Mouse (Mus musculus): ENCODE data around the gene Clec5a. TPM values are rescaled to one million over a fixed set of nuclear protein-coding genes. Genes with fewer than 3 reads are reported as not detected.

Gene Clec5a
- polyA plus RNA-seq, 1 experiment from 2014 or later = 0.57 TPM

GRCm38 (mm10) chr6:40594804-40595550 lies 9.4 kb upstream of the Clec5a start:
- no peak overlapping the region for H3K4me3 ChIP-seq (ENCODE audit: low read depth, low read length)
- no peak overlapping the region for H3K9ac ChIP-seq (ENCODE audit: low read depth, low read length)
- H3K4me1 ChIP-seq (ENCODE audit: control insufficient read depth, insufficient read depth, low read length) = no peaks in the 10 kb centered on the region
- H3K27ac ChIP-seq (ENCODE audit: low read depth, low read length) = no peak overlapping the region
- ATAC-seq (replicated peaks; ENCODE audit: insufficient number of reproducible peaks, low FRiP score, low TSS enrichment) = no peak
- H3K4me2 ChIP-seq = no peak overlapping the region
- no peaks in the 10 kb centered on the region for H3K27me3 ChIP-seq (ENCODE audit: control insufficient read depth, insufficient read depth, low read length)
- H3K36me3 ChIP-seq (ENCODE audit: control insufficient read depth, insufficient read depth, low read length) = no peaks in the 10 kb centered on the region
- WGBS (ENCODE audit: insufficient replicate concordance) = 69% methylated on average over 3 of the region's 3 CpGs
- H3K9me3 ChIP-seq (replicated peaks; ENCODE audit: control insufficient read depth, low read length) = no peaks in the 10 kb centered on the region

GRCm38 (mm10) chr6:40588346-40588745 lies 2.7 kb upstream of the Clec5a start:
- no peak overlapping the region for H3K4me2 ChIP-seq
- H3K36me3 ChIP-seq (ENCODE audit: control insufficient read depth, insufficient read depth, low read length) = no peaks in the 10 kb centered on the region
- ATAC-seq (replicated peaks; ENCODE audit: insufficient number of reproducible peaks, low FRiP score, low TSS enrichment) = no peak
- no peak overlapping the region for H3K4me3 ChIP-seq (ENCODE audit: low read depth, low read length)
- no peaks in the 10 kb centered on the region for H3K4me1 ChIP-seq (ENCODE audit: control insufficient read depth, insufficient read depth, low read length)
- H3K27me3 ChIP-seq (ENCODE audit: control insufficient read depth, insufficient read depth, low read length) = no peaks in the 10 kb centered on the region
- H3K9ac ChIP-seq (ENCODE audit: low read depth, low read length) = no peak overlapping the region
- 81% methylated on average over 2 of the region's 2 CpGs for WGBS (ENCODE audit: insufficient replicate concordance)
- H3K9me3 ChIP-seq (replicated peaks; ENCODE audit: control insufficient read depth, low read length) = no peaks in the 10 kb centered on the region
- H3K27ac ChIP-seq (ENCODE audit: low read depth, low read length) = no peak overlapping the region

GRCm38 (mm10) chr6:40584336-40584735 lies 1.3 kb downstream of the Clec5a start:
- ATAC-seq (replicated peaks; ENCODE audit: insufficient number of reproducible peaks, low FRiP score, low TSS enrichment) = no peak

GRCm38 (mm10) chr6:40576305-40576704 lies 9.3 kb downstream of the Clec5a start:
- Histone ChIP-seq H3K36me3 (ENCODE audit: control insufficient read depth, insufficient read depth, low read length) (no peaks in the 10 kb centered on the region), H3K9me3 (replicated peaks; ENCODE audit: control insufficient read depth, low read length) (no peaks in the 10 kb centered on the region), H3K4me3 (ENCODE audit: low read depth, low read length) (no peak overlapping the region), H3K27me3 (ENCODE audit: control insufficient read depth, insufficient read depth, low read length) (no peaks in the 10 kb centered on the region), H3K4me1 (ENCODE audit: control insufficient read depth, insufficient read depth, low read length) (no peaks in the 10 kb centered on the region), H3K4me2 (no peak overlapping the region), H3K9ac (ENCODE audit: low read depth, low read length) (no peak overlapping the region), H3K27ac (ENCODE audit: low read depth, low read length) (no peak overlapping the region)
- ATAC-seq (replicated peaks; ENCODE audit: insufficient number of reproducible peaks, low FRiP score, low TSS enrichment) = no peak
- 64% methylated on average over 1 of the region's 1 CpGs for WGBS (ENCODE audit: insufficient replicate concordance)

More at GRCm38 (mm10) chr6:40584336-40584735, 1.3 kb downstream of the Clec5a start:
- H3K9ac ChIP-seq (ENCODE audit: low read depth, low read length) = no peak overlapping the region
- H3K27ac ChIP-seq (ENCODE audit: low read depth, low read length) = no peak overlapping the region
- no peaks in the 10 kb centered on the region for H3K27me3 ChIP-seq (ENCODE audit: control insufficient read depth, insufficient read depth, low read length)
- no peaks in the 10 kb centered on the region for H3K9me3 ChIP-seq (replicated peaks; ENCODE audit: control insufficient read depth, low read length)
- H3K4me1 ChIP-seq (ENCODE audit: control insufficient read depth, insufficient read depth, low read length) = no peaks in the 10 kb centered on the region
- H3K4me3 ChIP-seq (ENCODE audit: low read depth, low read length) = no peak overlapping the region
- WGBS (ENCODE audit: insufficient replicate concordance) = 80% methylated on average over 6 of the region's 6 CpGs
- no peak overlapping the region for H3K4me2 ChIP-seq
- no peaks in the 10 kb centered on the region for H3K36me3 ChIP-seq (ENCODE audit: control insufficient read depth, insufficient read depth, low read length)

GRCm38 (mm10) chr6:40573618-40574017 lies 12.0 kb downstream of the Clec5a start:
- 46% methylated on average over 3 of the region's 3 CpGs for WGBS (ENCODE audit: insufficient replicate concordance)
- H3K9me3 ChIP-seq (replicated peaks; ENCODE audit: control insufficient read depth, low read length) = no peaks in the 10 kb centered on the region
- no peak for ATAC-seq (replicated peaks; ENCODE audit: insufficient number of reproducible peaks, low FRiP score, low TSS enrichment)
- H3K4me2 ChIP-seq = no peak overlapping the region
- no peak overlapping the region for H3K4me3 ChIP-seq (ENCODE audit: low read depth, low read length)
- H3K27ac ChIP-seq (ENCODE audit: low read depth, low read length) = no peak overlapping the region
- no peaks in the 10 kb centered on the region for H3K36me3 ChIP-seq (ENCODE audit: control insufficient read depth, insufficient read depth, low read length)
- no peaks in the 10 kb centered on the region for H3K27me3 ChIP-seq (ENCODE audit: control insufficient read depth, insufficient read depth, low read length)
- H3K4me1 ChIP-seq (ENCODE audit: control insufficient read depth, insufficient read depth, low read length) = no peaks in the 10 kb centered on the region
- H3K9ac ChIP-seq (ENCODE audit: low read depth, low read length) = no peak overlapping the region

GRCm38 (mm10) chr6:40569187-40569586 lies 16.4 kb downstream of the Clec5a start, which contains the start of gene Olfr460:
Olfr460 (plus strand) TSS chr6:40569487.
- no peak within 1 kb of the TSS for H3K27ac ChIP-seq (ENCODE audit: low read depth, low read length)
- no peak within 1 kb of the TSS for H3K9ac ChIP-seq (ENCODE audit: low read depth, low read length)
- no peak within 1 kb of the TSS for H3K4me2 ChIP-seq
- H3K4me3 ChIP-seq (ENCODE audit: low read depth, low read length) = no peak within 1 kb of the TSS
- 78% methylated on average over 3 of the region's 3 CpGs for WGBS (ENCODE audit: insufficient replicate concordance)
- no peaks in the 10 kb centered on the region for H3K9me3 ChIP-seq (replicated peaks; ENCODE audit: control insufficient read depth, low read length)
- H3K27me3 ChIP-seq (ENCODE audit: control insufficient read depth, insufficient read depth, low read length) = no peaks in the 10 kb centered on the region
- no peaks in the 10 kb centered on the region for H3K4me1 ChIP-seq (ENCODE audit: control insufficient read depth, insufficient read depth, low read length)
- no peaks in the 10 kb centered on the region for H3K36me3 ChIP-seq (ENCODE audit: control insufficient read depth, insufficient read depth, low read length)
- ATAC-seq (replicated peaks; ENCODE audit: insufficient number of reproducible peaks, low FRiP score, low TSS enrichment) = no peak

- 74% methylated on average over 2 of the region's 2 CpGs for WGBS (ENCODE audit: insufficient replicate concordance)
- Histone ChIP-seq H3K36me3 (ENCODE audit: control insufficient read depth, insufficient read depth, low read length) (no peaks in the 10 kb centered on the region), H3K4me3 (ENCODE audit: low read depth, low read length) (no peak within 1 kb of the TSS), H3K27me3 (ENCODE audit: control insufficient read depth, insufficient read depth, low read length) (no peaks in the 10 kb centered on the region), H3K9ac (ENCODE audit: low read depth, low read length) (no peak within 1 kb of the TSS), H3K4me2 (no peak within 1 kb of the TSS), H3K27ac (ENCODE audit: low read depth, low read length) (no peak within 1 kb of the TSS), H3K4me1 (ENCODE audit: control insufficient read depth, insufficient read depth, low read length) (no peaks in the 10 kb centered on the region), H3K9me3 (replicated peaks; ENCODE audit: control insufficient read depth, low read length) (no peaks in the 10 kb centered on the region)
- no peak for ATAC-seq (replicated peaks; ENCODE audit: insufficient number of reproducible peaks, low FRiP score, low TSS enrichment)
These were observed 30.7 kb downstream of the Clec5a start, which contains the start of gene Olfr461 for GRCm38 (mm10) chr6:40554950-40555349. Olfr461 (minus strand) TSS chr6:40555050.

- H3K27me3 ChIP-seq (ENCODE audit: control insufficient read depth, insufficient read depth, low read length) = no peaks in the 10 kb centered on the region
- no peaks in the 10 kb centered on the region for H3K9me3 ChIP-seq (replicated peaks; ENCODE audit: control insufficient read depth, low read length)
- H3K4me3 ChIP-seq (ENCODE audit: low read depth, low read length) = no peak overlapping the region
- no peak for ATAC-seq (replicated peaks; ENCODE audit: insufficient number of reproducible peaks, low FRiP score, low TSS enrichment)
- H3K4me2 ChIP-seq = no peak overlapping the region
- H3K9ac ChIP-seq (ENCODE audit: low read depth, low read length) = no peak overlapping the region
- WGBS (ENCODE audit: insufficient replicate concordance) = 75% methylated on average over 10 of the region's 10 CpGs
- no peaks in the 10 kb centered on the region for H3K36me3 ChIP-seq (ENCODE audit: control insufficient read depth, insufficient read depth, low read length)
- no peak overlapping the region for H3K27ac ChIP-seq (ENCODE audit: low read depth, low read length)
- H3K4me1 ChIP-seq (ENCODE audit: control insufficient read depth, insufficient read depth, low read length) = no peaks in the 10 kb centered on the region
These were observed 40.9 kb downstream of the Clec5a start for GRCm38 (mm10) chr6:40544690-40545089.
